Mouse (Mus musculus) adrenal gland, postnatal 25 days (tissue): ENCODE results near the gene Gm10424. TPM values are rescaled to one million over a fixed set of nuclear protein-coding genes. Genes with fewer than 3 reads are reported as not detected.
"Not testable (repeated sequence)": the region's sequence is repeated elsewhere in the genome, so short reads cannot be mapped to it uniquely, and the experiment has no call there.

Source experiments
- DNase-seq: peaks from one replicate; pipeline ENCODE4 v3.0.0; 2021; ENCODE audit warnings: mixed read lengths
- long read RNA-seq: library from polyadenylated mRNA; stranded (forward); transcript quantifications from one replicate; pipeline ENCODE4 v2.0.0, GENCODE M21; 2021
- total RNA-seq: library from RNA; stranded (reverse); gene quantifications from 2 replicates; pipeline ENCODE4 v1.2.3, GENCODE M21; 2021

The Gm10424 gene
- not detected in 2 replicates for total RNA-seq
- long read RNA-seq, result 0 reads

GRCm38 (mm10) chr5:95272668-95273067 lies at the start of gene Gm10424:
Gene Gm10424, minus strand, starts transcription at chr5:95272768.
- DNase-seq, result not testable (repeated sequence)

- not testable (repeated sequence) for DNase-seq
Observed at GRCm38 (mm10) chr5:95305611-95306010, 33.0 kb upstream of the Gm10424 start, which contains the start of gene Gm3259. Gene Gm3259, plus strand, starts transcription at chr5:95305911.

Other genes with a start within 250 kb of the Gm10424 start
- not detected in 2 replicates for gene Gm7942, start 165.8 kb downstream of the Gm10424 start, total RNA-seq
- not detected in 2 replicates for gene Gm16513, start 90.1 kb downstream of the Gm10424 start, total RNA-seq
- not detected in 2 replicates for gene Gm3259, start 33.1 kb upstream of the Gm10424 start, total RNA-seq
- not detected in 2 replicates for gene D5Ertd577e, start 184.0 kb upstream of the Gm10424 start, total RNA-seq
- not detected in 2 replicates for gene Gm3286, start 238.0 kb upstream of the Gm10424 start, total RNA-seq